Mouse (Mus musculus): ENCODE results near the gene Bicdl2.

DNA sequence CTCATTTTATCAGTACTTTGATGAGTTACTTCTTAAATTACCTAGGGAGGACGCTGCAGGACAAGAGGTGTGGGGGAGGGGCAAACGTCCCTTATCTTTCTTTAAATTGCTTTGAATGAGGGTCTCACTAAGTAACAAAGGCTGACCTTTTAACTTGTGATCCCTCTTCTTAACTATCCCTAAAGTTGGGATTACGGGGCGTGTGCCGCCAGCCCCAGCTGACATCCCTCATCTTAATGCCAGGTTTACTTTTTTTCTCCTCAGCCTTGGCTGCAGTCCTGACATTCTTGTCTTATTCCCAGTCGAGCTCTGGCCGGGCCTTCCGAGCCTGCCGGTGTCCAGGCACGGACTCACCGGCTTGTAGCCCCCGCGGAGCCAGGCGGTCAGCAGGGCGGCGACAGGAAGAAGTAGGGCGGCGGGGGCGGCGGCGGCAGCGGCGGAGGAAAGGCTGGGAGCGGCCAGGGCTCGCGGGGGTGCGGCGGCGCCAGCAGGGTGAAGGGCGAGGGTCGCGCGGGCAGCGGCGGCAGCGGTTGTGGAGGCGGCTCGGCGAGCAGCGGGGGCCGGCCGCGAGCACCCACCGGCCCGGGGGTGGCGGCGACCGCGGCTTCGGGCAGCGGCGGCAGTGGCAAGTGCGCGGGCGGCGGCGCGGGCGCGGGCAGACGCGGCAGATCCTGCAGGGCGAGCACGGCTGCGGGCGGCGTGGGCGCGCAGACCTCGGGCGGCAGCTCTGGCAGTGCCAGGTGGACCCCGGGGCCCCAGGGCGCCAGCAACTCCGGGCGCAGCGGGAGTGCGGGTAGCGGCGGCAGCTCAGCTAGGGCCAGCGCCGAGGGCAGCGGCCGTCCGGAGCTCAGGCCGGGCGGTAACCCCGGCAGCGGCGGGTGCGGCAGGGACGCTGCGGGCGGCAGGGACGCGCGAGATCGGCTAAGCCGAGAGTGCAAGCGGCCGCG, 39.1 kb downstream of the Bicdl2 start:
- TF ChIP-seq GATA1 (IDR thresholded peaks at IDR 0.05; ENCODE audit: borderline replicate concordance, low read length) (no peak), FLI1 (IDR thresholded peaks at IDR 0.05; ENCODE audit: low read length) (no peak)

Measured in megakaryocyte, embryonic 14.5 days (primary cell).